Mouse (Mus musculus): ENCODE results near the gene Usp48. TPM values are rescaled to one million over a fixed set of nuclear protein-coding genes. Genes with fewer than 3 reads are reported as not detected.
A peak's percentile ranks its signal among the peaks of the same experiment; 100 is the strongest.

Gene Usp48
- polyA plus RNA-seq, 2 experiments: 25.9 to 27.4 TPM

DNA sequence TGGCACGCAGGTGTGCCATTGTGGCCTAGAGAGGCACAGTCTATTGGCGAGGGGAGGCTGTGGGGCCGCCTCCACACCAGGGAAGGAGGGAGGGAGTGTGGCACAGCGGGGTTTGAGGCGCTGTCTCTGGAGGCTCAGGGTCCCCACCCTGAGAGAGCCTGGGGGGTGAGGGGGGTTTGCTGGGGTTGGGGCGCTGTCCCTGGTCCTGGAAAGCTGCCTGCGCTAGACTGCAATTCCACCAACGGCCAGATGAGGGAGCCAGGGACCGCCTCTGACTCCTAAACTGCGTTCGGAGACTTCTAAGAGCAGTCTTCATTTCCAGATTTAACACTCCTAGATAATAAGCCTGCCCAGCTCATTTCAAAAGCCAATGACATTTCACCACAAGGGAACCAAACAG is 82.5 kb downstream of the Usp48 start:
- H3K27me3 ChIP-seq (ENCODE audit: control insufficient read depth, insufficient read depth, low read length): peaks cover 3% of the 10 kb centered on the region
- H3K4me3 ChIP-seq (ENCODE audit: insufficient read depth in 1 of 2, low read depth in 2 of 2, low read length in 2 of 2): no peak overlapping the region
- no peaks in the 10 kb centered on the region for H3K36me3 ChIP-seq (replicated peaks; ENCODE audit: control insufficient read depth, insufficient read depth, low read depth)
- TF ChIP-seq EP300 (IDR thresholded peaks at IDR 0.05; ENCODE audit: low read depth) (no peak), CTCF (IDR thresholded peaks at IDR 0.05; ENCODE audit: low read depth) (peak; percentile 90)
- H3K4me1 ChIP-seq (replicated peaks; ENCODE audit: control insufficient read depth in 2 of 2, insufficient read depth in 2 of 2, low read length in 1 of 2): no peaks in the 10 kb centered on the region
- H3K4me2 ChIP-seq (ENCODE audit: low read depth): no peak overlapping the region
- H3K27ac ChIP-seq: no peak overlapping the region
- no peak for ATAC-seq (ENCODE audit: insufficient read depth)
- WGBS (ENCODE audit: insufficient replicate concordance): 10% methylated on average over 11 of the region's 11 CpGs
- DNase-seq (ENCODE audit: low read depth in 3 of 3, low spot score in 3 of 3): peak in 2 of 3 experiments; percentile 17 to 23
- no peak overlapping the region for H3K9ac ChIP-seq (replicated peaks)
- H3K9me3 ChIP-seq (ENCODE audit: control insufficient read depth, low read length): no peaks in the 10 kb centered on the region

- Histone ChIP-seq H3K4me1 (replicated peaks; ENCODE audit: control insufficient read depth in 2 of 2, insufficient read depth in 2 of 2, low read length in 1 of 2) (no peaks in the 10 kb centered on the region), H3K27ac (no peak overlapping the region), H3K4me2 (ENCODE audit: low read depth) (no peak overlapping the region), H3K9ac (replicated peaks) (no peak overlapping the region), H3K36me3 (replicated peaks; ENCODE audit: control insufficient read depth, insufficient read depth, low read depth) (no peaks in the 10 kb centered on the region), H3K4me3 (ENCODE audit: insufficient read depth in 1 of 2, low read depth in 2 of 2, low read length in 2 of 2) (no peak overlapping the region), H3K9me3 (ENCODE audit: control insufficient read depth, low read length) (no peaks in the 10 kb centered on the region), H3K27me3 (ENCODE audit: control insufficient read depth, insufficient read depth, low read length) (peaks cover 11% of the 10 kb centered on the region)
- 55% methylated on average over 13 of the region's 13 CpGs for WGBS (ENCODE audit: insufficient replicate concordance)
- no peak for DNase-seq (ENCODE audit: low read depth in 3 of 3, low spot score in 3 of 3)
- no peak for TF ChIP-seq EP300 (IDR thresholded peaks at IDR 0.05; ENCODE audit: low read depth)
- TF ChIP-seq CTCF (IDR thresholded peaks at IDR 0.05; ENCODE audit: low read depth): no peak
- no peak for ATAC-seq (ENCODE audit: insufficient read depth)
These were observed 83.3 kb downstream of the Usp48 start for GRCm38 (mm10) chr4:137676700-137677484.

DNA sequence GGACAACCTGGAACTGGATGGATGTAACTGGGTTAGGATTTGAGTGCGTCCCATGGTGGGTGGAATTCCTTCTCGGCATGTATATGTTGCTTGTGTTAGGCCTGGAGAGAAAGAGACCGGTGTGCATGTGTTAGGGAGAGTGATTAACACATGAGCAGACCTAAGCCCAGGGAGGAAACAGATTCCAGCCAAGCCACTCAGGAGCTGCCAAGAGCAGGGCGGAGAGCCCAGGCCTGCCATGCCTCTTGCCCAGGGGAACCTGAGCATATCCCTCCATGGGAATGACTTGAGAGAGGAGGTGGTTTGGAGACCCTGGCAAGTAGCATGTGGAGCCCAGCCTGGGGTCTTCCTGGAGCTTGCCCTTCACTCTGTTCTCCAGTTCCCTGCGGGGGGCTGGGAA is 84.4 kb downstream of the Usp48 start:
- ATAC-seq (ENCODE audit: insufficient read depth): no peak
- 71% methylated on average over 5 of the region's 5 CpGs for WGBS (ENCODE audit: insufficient replicate concordance)
- no peak overlapping the region for H3K9ac ChIP-seq (replicated peaks)
- H3K4me3 ChIP-seq (ENCODE audit: insufficient read depth in 1 of 2, low read depth in 2 of 2, low read length in 2 of 2): no peak overlapping the region
- TF ChIP-seq EP300 (IDR thresholded peaks at IDR 0.05; ENCODE audit: low read depth) (no peak), CTCF (IDR thresholded peaks at IDR 0.05; ENCODE audit: low read depth) (no peak)
- H3K27me3 ChIP-seq (ENCODE audit: control insufficient read depth, insufficient read depth, low read length): peaks cover 16% of the 10 kb centered on the region
- no peak overlapping the region for H3K4me2 ChIP-seq (ENCODE audit: low read depth)
- no peak for DNase-seq (ENCODE audit: low read depth in 3 of 3, low spot score in 3 of 3)
- H3K4me1 ChIP-seq (replicated peaks; ENCODE audit: control insufficient read depth in 2 of 2, insufficient read depth in 2 of 2, low read length in 1 of 2): no peaks in the 10 kb centered on the region
- no peak overlapping the region for H3K27ac ChIP-seq
- H3K9me3 ChIP-seq (ENCODE audit: control insufficient read depth, low read length): no peaks in the 10 kb centered on the region
- no peaks in the 10 kb centered on the region for H3K36me3 ChIP-seq (replicated peaks; ENCODE audit: control insufficient read depth, insufficient read depth, low read depth)

DNA sequence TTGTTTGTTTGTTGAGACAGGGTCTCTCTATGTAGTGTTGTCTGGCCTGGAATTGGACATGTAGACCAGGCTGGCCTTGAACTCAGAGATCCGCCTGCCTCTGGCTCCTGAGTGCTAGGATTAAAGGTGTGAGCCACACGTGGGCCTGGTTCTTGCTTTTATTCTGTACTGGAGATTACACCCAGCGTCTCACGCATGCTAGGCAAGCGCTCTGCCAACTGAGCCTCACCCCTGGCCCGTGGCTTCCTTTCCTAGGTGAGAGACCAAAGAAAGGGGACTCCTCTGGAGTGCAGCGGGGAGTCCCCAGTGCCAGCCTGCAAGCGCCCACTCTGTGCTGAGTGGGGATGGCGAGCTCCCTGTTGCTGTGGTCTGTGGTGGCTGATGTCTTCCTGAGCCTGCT is 85.0 kb downstream of the Usp48 start:
- 46% methylated on average over 9 of the region's 9 CpGs for WGBS (ENCODE audit: insufficient replicate concordance)
- no peak for ATAC-seq (ENCODE audit: insufficient read depth)
- peaks cover 16% of the 10 kb centered on the region for H3K27me3 ChIP-seq (ENCODE audit: control insufficient read depth, insufficient read depth, low read length)

DNA sequence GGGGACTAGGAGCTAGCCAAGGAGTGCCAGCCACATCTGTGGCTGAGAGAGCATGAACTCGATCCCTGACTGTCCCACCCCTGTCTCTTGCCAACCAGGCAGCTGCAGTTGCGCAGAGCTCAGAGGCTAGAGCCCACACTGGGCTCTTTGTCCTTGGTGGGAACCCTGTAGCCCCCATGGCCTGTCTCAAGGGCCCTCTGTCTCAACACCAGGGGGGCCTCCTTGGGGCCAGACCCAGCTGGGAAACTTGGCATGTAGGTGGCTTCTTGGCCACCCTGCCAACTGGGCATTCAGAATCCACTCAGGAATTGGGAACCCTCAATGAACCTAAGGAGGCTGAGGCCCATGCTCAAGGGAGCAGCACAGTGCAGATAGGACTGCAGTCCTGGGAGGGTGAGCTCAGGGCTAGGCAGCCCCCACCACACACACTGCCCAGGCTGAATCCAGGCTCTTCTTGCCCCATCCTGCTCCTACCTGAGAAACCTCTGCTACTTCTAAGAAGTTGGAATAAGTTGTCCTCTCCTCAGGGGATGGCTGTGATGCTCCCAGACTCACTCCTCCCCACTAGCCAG is 86.5 kb downstream of the Usp48 start:
- ATAC-seq (ENCODE audit: insufficient read depth): no peak
- H3K4me2 ChIP-seq (ENCODE audit: low read depth): no peak overlapping the region
- H3K9ac ChIP-seq (replicated peaks): no peak overlapping the region
- no peaks in the 10 kb centered on the region for H3K4me1 ChIP-seq (replicated peaks; ENCODE audit: control insufficient read depth in 2 of 2, insufficient read depth in 2 of 2, low read length in 1 of 2)
- no peaks in the 10 kb centered on the region for H3K36me3 ChIP-seq (replicated peaks; ENCODE audit: control insufficient read depth, insufficient read depth, low read depth)
- no peak for DNase-seq (ENCODE audit: low read depth in 3 of 3, low spot score in 3 of 3)
- no peak overlapping the region for H3K4me3 ChIP-seq (ENCODE audit: insufficient read depth in 1 of 2, low read depth in 2 of 2, low read length in 2 of 2)
- 56% methylated on average over 2 of the region's 2 CpGs for WGBS (ENCODE audit: insufficient replicate concordance)
- no peaks in the 10 kb centered on the region for H3K9me3 ChIP-seq (ENCODE audit: control insufficient read depth, low read length)
- no peak overlapping the region for H3K27ac ChIP-seq
- TF ChIP-seq CTCF (IDR thresholded peaks at IDR 0.05; ENCODE audit: low read depth) (no peak), EP300 (IDR thresholded peaks at IDR 0.05; ENCODE audit: low read depth) (no peak)
- peaks cover 16% of the 10 kb centered on the region for H3K27me3 ChIP-seq (ENCODE audit: control insufficient read depth, insufficient read depth, low read length)

More for the DNA sequence above, 85.0 kb downstream of the Usp48 start:
- Histone ChIP-seq H3K4me1 (replicated peaks; ENCODE audit: control insufficient read depth in 2 of 2, insufficient read depth in 2 of 2, low read length in 1 of 2) (no peaks in the 10 kb centered on the region), H3K9ac (replicated peaks) (no peak overlapping the region), H3K27ac (no peak overlapping the region), H3K9me3 (ENCODE audit: control insufficient read depth, low read length) (no peaks in the 10 kb centered on the region), H3K36me3 (replicated peaks; ENCODE audit: control insufficient read depth, insufficient read depth, low read depth) (no peaks in the 10 kb centered on the region), H3K4me3 (ENCODE audit: insufficient read depth in 1 of 2, low read depth in 2 of 2, low read length in 2 of 2) (no peak overlapping the region), H3K4me2 (ENCODE audit: low read depth) (no peak overlapping the region)
- DNase-seq (ENCODE audit: low read depth in 3 of 3, low spot score in 3 of 3): no peak
- TF ChIP-seq EP300 (IDR thresholded peaks at IDR 0.05; ENCODE audit: low read depth) (no peak), CTCF (IDR thresholded peaks at IDR 0.05; ENCODE audit: low read depth) (no peak)

All from liver, embryonic 14.5 days (tissue).